Mouse (Mus musculus): ENCODE measurements around the gene Msh4.

Msh4 gene

GRCm38 (mm10) chr3:153906136-153906871 lies at the start of gene Msh4:
Gene Msh4 (minus strand): TSS chr3:153906138.
- no peak for DNase-seq (ENCODE audit: low read depth, low spot score)

- DNase-seq (ENCODE audit: low read depth, low spot score), result no peak
Observed at GRCm38 (mm10) chr3:153948176-153948575, 42.2 kb upstream of the Msh4 start.

GRCm38 (mm10) chr3:153947271-153947670 lies 41.3 kb upstream of the Msh4 start:
- DNase-seq (ENCODE audit: low read depth, low spot score), result no peak

- DNase-seq (ENCODE audit: low read depth, low spot score), result peak; percentile 90
Observed at GRCm38 (mm10) chr3:153944335-153944990, 38.5 kb upstream of the Msh4 start, which contains the start of gene Acadm. Gene Acadm (minus strand): TSS chr3:153944632.

GRCm38 (mm10) chr3:153943901-153944334 lies 38.0 kb upstream of the Msh4 start:
- DNase-seq (ENCODE audit: low read depth, low spot score), result no peak

DNA sequence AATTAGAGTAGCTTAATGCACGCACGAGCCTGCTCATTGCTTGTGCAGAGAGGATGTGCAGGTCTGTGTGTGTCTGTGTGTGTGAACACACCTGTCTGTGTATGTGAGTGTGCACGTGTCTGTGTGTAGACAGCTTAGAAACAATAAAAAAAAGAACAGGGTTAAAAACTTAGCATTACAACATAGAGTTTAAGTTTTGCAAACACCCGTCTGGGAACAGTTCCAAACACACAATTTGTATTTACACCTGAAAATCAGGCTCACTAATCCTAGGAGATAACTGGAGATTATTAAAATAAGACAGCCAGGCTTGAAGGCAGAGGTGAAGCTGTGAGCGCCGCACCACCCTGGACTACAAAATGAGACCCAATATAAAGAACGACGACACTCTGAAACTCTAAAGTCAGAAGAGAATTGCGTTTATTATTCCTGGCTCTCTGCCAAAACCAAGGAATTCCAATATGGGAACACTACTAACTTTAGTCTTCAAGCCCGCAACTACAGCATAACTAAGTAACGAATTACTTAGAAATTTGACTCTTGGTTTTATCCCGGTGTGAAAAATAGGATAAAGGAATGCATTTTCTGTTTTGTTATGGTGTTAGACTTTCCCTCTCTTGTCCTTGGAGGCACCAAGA lies 37.2 kb upstream of the Msh4 start:
- DNase-seq (ENCODE audit: low read depth, low spot score), result no peak

DNA sequence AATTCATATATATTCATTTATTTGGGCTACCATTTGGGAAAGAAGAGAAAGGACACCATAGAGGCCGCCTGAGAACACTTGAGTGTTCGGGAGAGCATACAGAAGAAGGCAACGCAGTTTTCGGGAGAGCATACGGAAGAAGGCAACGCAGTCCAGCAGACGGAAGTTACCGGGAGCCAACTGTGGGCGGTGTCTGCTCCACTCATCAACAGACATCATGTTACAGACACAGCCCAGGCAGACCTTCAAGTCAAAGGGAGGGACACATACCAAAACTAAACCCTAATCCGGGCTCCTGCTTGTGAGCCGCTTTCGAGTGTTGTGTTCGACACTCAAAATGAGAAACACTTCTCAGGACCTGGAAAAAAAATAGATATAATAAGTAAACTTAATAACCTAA lies 35.7 kb upstream of the Msh4 start:
- no peak for DNase-seq (ENCODE audit: low read depth, low spot score)

- DNase-seq (ENCODE audit: low read depth, low spot score), result no peak
Observed at GRCm38 (mm10) chr3:153940486-153940885, 34.5 kb upstream of the Msh4 start.

GRCm38 (mm10) chr3:153940021-153940420 lies 34.1 kb upstream of the Msh4 start:
- no peak for DNase-seq (ENCODE audit: low read depth, low spot score)

DNA sequence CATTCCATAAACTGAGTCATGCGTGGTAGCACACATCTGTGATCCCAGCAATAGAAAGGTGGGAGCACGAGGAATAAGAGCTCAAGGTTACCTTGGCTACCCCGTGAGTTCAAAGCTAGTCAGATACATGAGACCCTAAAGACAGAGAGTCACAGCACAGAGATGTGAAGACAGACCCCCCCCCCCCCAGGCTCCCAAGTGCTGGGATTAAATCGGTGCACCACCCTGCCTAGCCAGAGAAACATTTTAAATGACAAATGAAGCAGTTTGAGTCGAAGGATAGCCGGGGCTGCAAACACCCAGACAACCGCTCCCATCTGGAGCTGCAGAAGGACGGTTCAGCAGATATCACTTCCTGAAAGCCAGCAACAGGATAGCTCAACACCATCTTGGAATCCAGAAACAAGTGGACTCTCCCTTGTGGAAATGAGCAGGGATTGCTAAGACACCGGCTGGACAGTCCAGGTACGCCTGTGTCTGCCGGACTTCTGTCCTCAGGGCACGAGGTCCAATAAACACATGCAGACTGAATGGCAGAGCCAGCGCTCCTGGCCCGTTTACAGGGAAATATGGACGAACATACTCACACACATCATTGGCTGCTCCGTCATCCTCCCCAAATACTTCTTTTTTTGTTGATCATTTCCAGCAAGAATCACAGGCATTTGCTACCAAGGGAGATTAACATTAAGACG lies 31.3 kb upstream of the Msh4 start:
- no peak for DNase-seq (ENCODE audit: low read depth, low spot score)

DNA sequence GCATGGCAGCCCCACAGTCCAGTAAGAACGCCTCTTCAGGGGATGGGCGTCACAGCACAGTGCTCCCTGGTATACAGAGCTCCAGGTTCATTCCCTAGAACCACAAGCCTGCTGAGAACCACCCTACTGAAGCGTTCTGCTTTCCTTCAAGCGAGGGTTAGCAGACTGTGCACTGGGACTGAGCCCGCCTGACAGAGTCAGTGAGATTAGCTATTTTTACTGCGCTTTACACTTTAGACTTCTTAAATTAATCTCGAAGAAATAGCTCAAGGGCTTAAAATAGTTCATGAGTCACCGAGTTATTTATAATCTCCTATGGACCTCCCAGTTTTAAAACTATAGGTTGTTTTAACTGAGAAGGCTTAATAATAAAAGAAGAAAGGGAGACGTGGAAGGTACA lies 29.9 kb upstream of the Msh4 start:
- DNase-seq (ENCODE audit: low read depth, low spot score), result no peak

- DNase-seq (ENCODE audit: low read depth, low spot score), result no peak
Observed at GRCm38 (mm10) chr3:153932461-153932860, 26.5 kb upstream of the Msh4 start.

- DNase-seq (ENCODE audit: low read depth, low spot score), result no peak
Observed at GRCm38 (mm10) chr3:153929526-153929925, 23.6 kb upstream of the Msh4 start.

DNA sequence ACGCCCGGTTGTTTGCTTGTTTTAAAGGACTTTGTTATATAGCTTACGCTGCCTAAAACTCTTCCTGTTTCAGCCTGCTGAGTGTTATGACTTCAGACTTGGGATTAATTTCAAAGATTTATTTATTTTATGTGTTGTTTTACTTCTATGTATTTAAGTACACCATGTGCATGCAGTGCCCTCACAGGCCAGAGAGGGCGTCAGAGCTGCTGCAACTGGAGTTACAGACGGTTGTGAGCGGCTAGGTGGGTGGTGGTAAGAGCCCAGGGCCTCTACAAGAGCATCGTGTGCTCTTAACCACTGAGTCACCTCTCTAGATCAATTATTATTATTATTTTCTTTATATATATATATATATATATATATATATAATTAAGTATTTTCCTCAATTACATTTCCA lies 20.4 kb upstream of the Msh4 start:
- DNase-seq (ENCODE audit: low read depth, low spot score), result no peak

DNA sequence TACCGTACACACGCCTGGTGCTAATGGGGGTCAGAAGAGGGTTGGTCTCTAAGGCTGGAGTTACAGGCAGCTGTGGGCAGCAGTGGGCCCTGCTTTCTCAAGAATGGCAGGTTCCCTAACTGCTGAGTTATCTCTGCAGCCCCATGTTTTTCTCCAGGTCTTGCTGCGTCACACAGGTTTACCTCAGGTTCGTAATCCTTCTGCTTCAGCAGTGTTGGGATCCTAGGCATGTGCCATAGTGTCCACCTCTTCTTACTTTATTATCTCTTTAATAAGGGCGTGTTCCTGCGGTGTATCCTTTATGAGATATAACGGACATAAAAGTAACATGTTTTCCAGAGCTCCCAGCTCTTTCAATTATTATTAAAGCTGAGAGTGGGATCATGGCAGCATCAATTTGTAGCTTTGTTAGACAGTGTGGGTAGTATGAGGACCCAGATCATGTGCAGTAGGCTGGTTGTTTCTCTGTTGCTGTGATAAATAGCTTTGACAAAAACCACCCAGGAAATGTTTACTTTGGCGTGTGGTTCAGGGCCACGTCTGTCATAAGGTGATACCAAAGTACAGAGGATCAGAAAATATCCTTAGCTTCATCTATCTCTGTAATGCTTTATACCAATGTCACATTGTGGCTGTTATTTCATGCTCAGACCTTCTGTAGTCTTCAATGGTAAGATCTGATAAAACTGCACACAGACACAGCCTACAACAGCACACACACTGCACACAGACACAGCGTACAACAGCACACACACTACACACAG lies 15.4 kb upstream of the Msh4 start:
- no peak for DNase-seq (ENCODE audit: low read depth, low spot score)

DNA sequence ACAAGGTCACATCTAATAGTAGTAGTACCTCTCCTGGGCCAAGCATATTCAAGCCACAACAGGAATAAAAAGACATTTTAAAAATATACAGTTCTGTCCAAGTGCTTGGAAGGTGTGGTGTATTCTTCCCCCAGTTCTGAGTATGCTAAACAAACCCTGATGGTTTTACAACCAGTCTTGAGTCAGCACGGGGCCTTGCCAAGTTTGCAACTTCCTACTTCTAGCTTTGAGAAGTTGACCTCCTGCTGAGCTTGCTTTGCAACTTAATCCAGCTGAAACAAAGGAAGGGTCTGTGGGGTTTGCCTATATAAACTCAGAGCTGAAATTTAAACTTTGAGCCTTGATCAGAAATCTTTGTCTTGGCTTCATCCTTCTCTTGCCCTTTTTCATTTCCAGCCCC lies 11.3 kb upstream of the Msh4 start:
- no peak for DNase-seq (ENCODE audit: low read depth, low spot score)

GRCm38 (mm10) chr3:153913510-153914243 lies 7.7 kb upstream of the Msh4 start:
- no peak for DNase-seq (ENCODE audit: low read depth, low spot score)

DNA sequence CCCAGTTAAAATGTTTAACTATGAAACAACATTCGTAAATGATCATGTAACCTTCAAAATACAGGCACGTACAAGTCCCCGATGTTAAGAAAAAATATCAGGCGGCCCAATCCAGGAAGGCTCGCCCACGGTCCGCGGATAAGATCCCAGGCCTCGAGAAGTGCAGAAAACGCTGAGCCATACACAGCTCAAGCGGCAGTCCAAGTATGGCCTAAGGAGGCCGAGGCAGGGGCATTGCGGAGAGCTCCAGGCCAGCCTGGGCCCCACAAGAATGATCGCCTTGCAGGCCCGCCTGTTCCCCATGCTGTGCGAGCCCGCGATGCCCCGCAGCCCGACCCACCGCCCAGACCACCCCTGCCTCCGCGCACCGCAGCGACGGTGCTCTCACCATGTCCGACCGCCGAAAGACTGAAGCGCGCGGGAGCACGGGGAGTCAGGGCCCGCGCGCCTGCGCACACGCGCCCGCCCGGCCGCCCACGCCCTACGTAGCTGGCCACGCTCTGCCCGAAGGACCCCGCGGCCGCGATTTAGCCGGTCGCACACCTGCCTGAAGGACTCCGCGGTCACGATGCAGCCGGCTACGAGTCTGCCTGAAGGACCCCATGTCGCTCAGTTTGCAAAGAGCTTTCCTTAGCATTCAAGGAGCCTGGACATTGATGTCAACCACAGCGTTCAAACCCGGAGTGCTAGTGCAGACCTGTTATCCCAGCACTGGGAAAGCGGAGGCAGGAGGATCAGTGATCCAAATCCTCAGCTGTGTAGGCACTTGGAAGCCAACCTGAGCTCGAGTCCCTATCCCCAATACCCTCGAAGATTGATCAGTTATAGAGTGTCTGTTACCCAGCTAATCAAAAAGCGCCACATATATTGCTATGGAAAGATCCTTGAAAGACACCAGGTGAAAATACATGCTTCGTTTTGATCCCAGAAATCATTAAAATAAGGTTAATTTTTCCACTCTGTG lies 6.9 kb upstream of the Msh4 start, which contains the start of gene Rabggtb:
TSS of gene Rabggtb (minus strand) at position 464 of the 964 bp plus-strand sequence.
- DNase-seq (ENCODE audit: low read depth, low spot score), result peak; percentile 91

DNA sequence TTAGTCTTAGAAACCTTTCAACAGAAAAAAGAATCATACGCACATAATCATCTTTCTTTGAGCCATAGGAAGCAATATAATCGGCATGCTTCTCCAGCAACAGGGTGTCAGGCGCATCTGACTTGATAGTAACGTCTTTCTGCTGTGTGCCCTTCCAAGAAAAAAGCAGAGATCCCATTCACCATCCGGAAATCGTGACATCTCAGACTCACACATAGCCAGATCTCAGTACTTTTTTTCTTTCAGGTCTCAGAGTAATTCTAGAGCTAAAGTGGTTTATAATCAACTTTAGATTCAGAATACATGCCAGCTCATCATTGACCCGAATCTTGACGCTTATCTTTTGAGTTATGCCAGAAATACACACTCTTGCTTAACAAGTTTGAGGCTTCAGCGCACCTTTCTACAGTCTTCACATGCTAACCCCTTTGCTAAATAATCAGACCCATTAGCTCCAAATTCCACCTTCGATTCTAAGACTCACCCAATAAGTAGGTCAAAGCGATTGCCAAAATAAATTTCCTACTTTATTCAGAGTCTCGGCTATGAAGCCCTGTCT lies 6.0 kb upstream of the Msh4 start:
- DNase-seq (ENCODE audit: low read depth, low spot score), result no peak
